Mouse (Mus musculus): ENCODE data around the gene Rpl22.

Rpl22 gene

GRCm38 (mm10) chr4:152296874-152297861, 28.4 kb upstream of the Rpl22 start, which contains the start of gene Icmt:
TSS of gene Icmt (plus strand) at chr4:152297227.
- peak; percentile 99 for DNase-seq (ENCODE audit: low spot score)

GRCm38 (mm10) chr4:152298836-152299235, 26.7 kb upstream of the Rpl22 start:
- no peak for DNase-seq (ENCODE audit: low spot score)

GRCm38 (mm10) chr4:152300375-152300774, 25.2 kb upstream of the Rpl22 start:
- no peak for DNase-seq (ENCODE audit: low spot score)

- no peak for DNase-seq (ENCODE audit: low spot score)
Observed at GRCm38 (mm10) chr4:152302012-152302411, 23.5 kb upstream of the Rpl22 start.

GRCm38 (mm10) chr4:152303172-152303571, 22.4 kb upstream of the Rpl22 start:
- DNase-seq (ENCODE audit: low spot score), result no peak

- DNase-seq (ENCODE audit: low spot score), result no peak
Observed at GRCm38 (mm10) chr4:152304685-152305084, 20.9 kb upstream of the Rpl22 start.

- no peak for DNase-seq (ENCODE audit: low spot score)
Observed at GRCm38 (mm10) chr4:152305991-152306390, 19.6 kb upstream of the Rpl22 start.

GRCm38 (mm10) chr4:152307542-152307941, 18.0 kb upstream of the Rpl22 start:
- DNase-seq (ENCODE audit: low spot score), result no peak

- no peak for DNase-seq (ENCODE audit: low spot score)
Observed at GRCm38 (mm10) chr4:152312186-152312585, 13.4 kb upstream of the Rpl22 start.

- DNase-seq (ENCODE audit: low spot score), result no peak
Observed at GRCm38 (mm10) chr4:152313211-152313632, 12.3 kb upstream of the Rpl22 start.

- DNase-seq (ENCODE audit: low spot score), result no peak
Observed at GRCm38 (mm10) chr4:152313934-152314333, 11.6 kb upstream of the Rpl22 start.

- DNase-seq (ENCODE audit: low spot score), result no peak
Observed at GRCm38 (mm10) chr4:152315498-152316213, 9.9 kb upstream of the Rpl22 start.

- DNase-seq (ENCODE audit: low spot score), result no peak
Observed at GRCm38 (mm10) chr4:152317631-152318033, 7.9 kb upstream of the Rpl22 start.

- no peak for DNase-seq (ENCODE audit: low spot score)
Observed at GRCm38 (mm10) chr4:152318517-152319234, 6.9 kb upstream of the Rpl22 start, which contains the start of gene Rnf207. TSS of gene Rnf207 (minus strand) at chr4:152318993.

- no peak for DNase-seq (ENCODE audit: low spot score)
Observed at GRCm38 (mm10) chr4:152321464-152321863, 4.1 kb upstream of the Rpl22 start.

GRCm38 (mm10) chr4:152324641-152325562, 640 bp upstream of the Rpl22 start:
- DNase-seq (ENCODE audit: low spot score), result no peak

- DNase-seq (ENCODE audit: low spot score), result no peak
Observed at GRCm38 (mm10) chr4:152326543-152326942, 1.0 kb downstream of the Rpl22 start.

- DNase-seq (ENCODE audit: low spot score), result no peak
Observed at GRCm38 (mm10) chr4:152328691-152329090, 3.1 kb downstream of the Rpl22 start.

GRCm38 (mm10) chr4:152332952-152333351, 7.4 kb downstream of the Rpl22 start:
- no peak for DNase-seq (ENCODE audit: low spot score)

GRCm38 (mm10) chr4:152333587-152333986, 8.0 kb downstream of the Rpl22 start:
- DNase-seq (ENCODE audit: low spot score), result no peak

- DNase-seq (ENCODE audit: low spot score), result no peak
Observed at GRCm38 (mm10) chr4:152337772-152338171, 12.2 kb downstream of the Rpl22 start.
